Mouse (Mus musculus) C2C12 (cell line): ENCODE measurements around the gene A530016L24Rik.

Experiments used
- CTCF ChIP-seq: IDR thresholded peaks from one replicate; pipeline ENCODE4 v1.5.1; 2011; ENCODE audit not compliant: control insufficient read depth, insufficient read depth, insufficient read length
- FOSL1 ChIP-seq: IDR thresholded peaks from one replicate; pipeline ENCODE4 v1.8.0; 2011; ENCODE audit warnings: mild to moderate bottlenecking, low read length; ENCODE audit not compliant: poor library complexity, insufficient read depth, severe bottlenecking
- MAX ChIP-seq: IDR thresholded peaks from one replicate; pipeline ENCODE4 v1.6.1; 2011; ENCODE audit warnings: mild to moderate bottlenecking, control low read depth
- MYOD1 ChIP-seq: IDR thresholded peaks from one replicate; pipeline ENCODE4 v1.6.1; 2011; ENCODE audit warnings: low read depth; ENCODE audit not compliant: control insufficient read depth, insufficient read length
- MYOG ChIP-seq: IDR thresholded peaks from one replicate; pipeline ENCODE4 v1.6.1; 2011; ENCODE audit not compliant: control insufficient read depth, insufficient read length; ENCODE audit errors: extremely low read depth
- USF1 ChIP-seq: IDR thresholded peaks from one replicate; pipeline ENCODE4 v1.6.1; 2011; ENCODE audit warnings: low read depth, mild to moderate bottlenecking, control low read depth, moderate library complexity

DNA sequence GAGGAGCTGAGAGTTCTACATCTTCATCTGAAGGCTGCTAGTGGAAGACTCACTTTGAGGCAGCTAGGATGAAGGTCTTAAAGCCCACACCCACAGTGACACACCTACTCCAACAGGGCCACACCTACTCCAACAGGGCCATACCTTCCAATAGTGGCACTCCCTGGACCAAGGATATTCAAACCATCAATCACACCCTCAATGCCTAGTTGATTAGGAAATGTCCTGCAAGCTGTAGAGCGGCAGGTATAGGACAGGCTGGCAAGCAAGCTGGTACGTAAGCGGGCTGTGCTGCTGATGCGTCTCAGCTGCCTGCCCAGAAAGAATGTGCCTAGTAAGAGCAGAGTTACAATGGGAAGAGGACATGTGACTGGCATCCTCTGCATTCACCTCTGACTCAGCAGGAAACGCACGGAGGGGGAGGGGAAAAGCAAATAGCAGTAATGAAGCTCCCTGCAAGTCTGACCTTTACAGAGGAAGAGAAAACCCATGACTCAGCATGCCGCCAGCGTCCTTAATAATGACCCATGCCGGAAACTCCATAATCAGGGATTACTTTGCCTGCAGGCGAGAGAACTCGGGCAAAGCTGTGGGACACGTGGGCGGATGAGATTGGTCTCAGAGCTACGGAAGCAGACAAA lies 27.6 kb downstream of the A530016L24Rik start, which contains the start of gene Tmem179:
- no peak for TF ChIP-seq CTCF
- no peak for TF ChIP-seq MYOG
- peak; percentile 61 for TF ChIP-seq MAX
- TF ChIP-seq USF1, result peak; percentile 89
- TF ChIP-seq MYOD1, result no peak
- TF ChIP-seq FOSL1, result peak; percentile 33
